Mouse (Mus musculus): ENCODE results near the gene Car12.

- TF ChIP-seq POLR2A (IDR thresholded peaks at IDR 0.05; ENCODE audit: low read depth, low read length) (no peak), CTCF (IDR thresholded peaks at IDR 0.05; ENCODE audit: extremely low read depth, insufficient read length, insufficient replicate concordance, low read depth, low read length) (no peak)
These were observed 13.7 kb upstream of the Car12 start for GRCm38 (mm10) chr9:66699748-66700147.
